Mouse (Mus musculus) naive thymus-derived CD4-positive, alpha-beta T cell, adult 2 months (primary cell): ENCODE data around the gene Ssh3.

Experiments used
- DNase-seq: peaks from one replicate; pipeline ENCODE4 v3.0.0-alpha.2; 2011; ENCODE audit warnings: low read depth

Ssh3 gene

DNA sequence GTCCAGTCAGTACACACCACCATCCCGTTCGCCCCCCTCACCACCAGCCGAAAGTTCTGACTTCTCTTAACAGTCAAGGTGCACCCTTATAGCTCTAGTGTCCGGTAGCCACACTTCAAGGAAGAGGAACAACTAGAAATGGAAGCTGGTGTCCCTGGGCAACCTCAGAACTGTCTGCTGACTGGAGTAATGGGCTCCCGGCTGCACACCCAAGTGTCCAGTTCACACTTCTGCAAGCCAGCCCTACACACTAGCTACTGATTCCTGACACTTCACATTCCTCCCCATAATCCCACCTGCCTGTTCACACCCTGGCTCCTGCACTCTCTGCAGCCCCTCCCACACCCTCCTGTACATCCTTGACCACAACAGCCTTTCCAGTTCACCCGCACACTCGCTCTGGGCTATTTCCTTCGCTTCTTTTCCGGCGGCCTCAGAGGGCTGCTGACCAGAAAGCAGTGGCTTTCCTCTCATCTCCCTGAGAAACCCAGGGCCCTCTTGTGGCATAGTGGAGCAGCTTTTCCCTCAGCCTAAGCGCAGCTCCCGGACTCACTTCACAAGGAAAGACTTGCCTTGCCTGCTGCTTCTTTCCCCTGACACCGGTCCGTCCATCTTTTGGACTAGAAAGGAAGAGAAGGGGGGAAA is 52.8 kb downstream of the Ssh3 start:
- DNase-seq: peak; percentile 22

GRCm38 (mm10) chr19:4215451-4215840 is 53.5 kb downstream of the Ssh3 start:
- peak; percentile 35 for DNase-seq

GRCm38 (mm10) chr19:4214771-4215450 is 54.1 kb downstream of the Ssh3 start:
- peak; percentile 46 for DNase-seq

GRCm38 (mm10) chr19:4214071-4214770 is 54.8 kb downstream of the Ssh3 start, which contains the start of the genes Clcf1 and AC109138.7:
Clcf1 (plus strand) TSS chr19:4214238.
AC109138.7 (plus strand) TSS chr19:4214357.
- DNase-seq: peak; percentile 90

GRCm38 (mm10) chr19:4213524-4213974 is 55.4 kb downstream of the Ssh3 start:
- no peak for DNase-seq

DNA sequence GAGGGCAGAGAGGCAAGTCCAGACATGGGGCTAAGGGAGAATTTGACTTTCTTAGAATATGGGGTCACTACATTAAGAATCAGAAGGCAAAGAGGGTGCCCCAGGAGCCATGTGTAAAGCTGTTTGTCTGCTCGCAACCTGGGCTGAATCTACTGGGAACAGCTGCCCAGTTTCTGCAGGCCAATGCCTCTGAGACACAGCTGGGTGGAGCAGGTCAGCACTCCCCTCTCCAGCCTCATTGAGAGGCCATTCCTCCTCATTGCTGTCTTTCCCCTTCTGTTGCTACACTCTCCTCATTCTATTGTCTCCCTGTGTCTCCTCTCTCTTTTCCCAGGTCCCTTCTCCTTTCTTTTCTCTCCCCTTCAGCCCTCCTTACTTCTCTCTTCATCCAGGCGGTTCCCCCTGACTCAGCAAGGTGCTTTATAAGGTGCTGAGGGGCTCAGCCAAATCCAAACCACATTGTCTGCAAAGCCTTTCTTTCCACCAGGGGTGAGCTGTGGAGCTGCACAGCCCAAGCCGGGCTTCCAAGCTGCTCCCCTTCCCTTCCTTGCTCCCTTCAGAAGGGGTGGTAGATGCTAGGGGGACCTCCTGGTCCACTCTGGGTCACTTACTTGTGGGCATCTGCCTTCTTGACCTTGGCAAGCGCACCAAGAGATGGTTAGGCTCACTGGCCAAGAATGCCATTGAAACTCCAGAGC is 56.9 kb downstream of the Ssh3 start:
- DNase-seq: no peak
